Mouse (Mus musculus) forelimb bud, embryonic 11.5 days (tissue): ENCODE results near the gene Col4a3.

Experiments used
- DNase-seq: peaks from one replicate; pipeline ENCODE4 v3.0.0-alpha.2; 2012; ENCODE audit warnings: low read depth, low spot score

The Col4a3 gene

GRCm38 (mm10) chr1:82605856-82606255, 19.1 kb downstream of the Col4a3 start:
- no peak for DNase-seq

DNA sequence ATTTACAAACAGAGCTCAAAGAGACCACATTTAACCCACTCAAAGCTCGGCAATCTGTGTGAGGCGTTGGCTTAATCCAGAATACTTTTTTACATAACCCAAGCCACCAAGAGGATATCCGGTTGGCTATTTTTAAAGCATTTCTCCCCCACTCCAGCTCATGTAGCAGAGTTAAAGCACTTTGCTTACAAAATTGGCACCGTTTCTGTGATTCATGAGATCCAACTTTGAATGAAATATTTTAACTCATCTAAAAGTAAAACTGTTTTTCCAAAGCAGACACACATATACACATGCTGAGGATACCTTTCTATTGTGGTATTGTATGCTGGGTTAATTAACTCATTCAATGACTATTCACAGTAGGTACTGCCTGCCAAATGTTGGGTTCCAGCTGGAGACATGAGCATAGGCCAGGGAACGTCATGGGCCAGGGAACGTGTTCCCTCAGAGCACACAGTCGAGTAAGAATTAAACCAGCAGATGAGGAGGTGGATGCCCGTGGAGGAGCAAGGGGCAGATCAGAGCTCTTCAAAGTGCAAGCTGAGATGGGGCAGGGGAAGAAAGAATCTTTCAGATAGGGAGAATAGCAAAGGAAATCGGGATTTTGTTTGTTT, 22.0 kb downstream of the Col4a3 start:
- no peak for DNase-seq

- peak; percentile 13 for DNase-seq
Observed at GRCm38 (mm10) chr1:82612061-82612660, 25.4 kb downstream of the Col4a3 start.

- DNase-seq, result no peak
Observed at GRCm38 (mm10) chr1:82618001-82618400, 31.3 kb downstream of the Col4a3 start.

- DNase-seq, result no peak
Observed at GRCm38 (mm10) chr1:82618592-82618991, 31.9 kb downstream of the Col4a3 start.

DNA sequence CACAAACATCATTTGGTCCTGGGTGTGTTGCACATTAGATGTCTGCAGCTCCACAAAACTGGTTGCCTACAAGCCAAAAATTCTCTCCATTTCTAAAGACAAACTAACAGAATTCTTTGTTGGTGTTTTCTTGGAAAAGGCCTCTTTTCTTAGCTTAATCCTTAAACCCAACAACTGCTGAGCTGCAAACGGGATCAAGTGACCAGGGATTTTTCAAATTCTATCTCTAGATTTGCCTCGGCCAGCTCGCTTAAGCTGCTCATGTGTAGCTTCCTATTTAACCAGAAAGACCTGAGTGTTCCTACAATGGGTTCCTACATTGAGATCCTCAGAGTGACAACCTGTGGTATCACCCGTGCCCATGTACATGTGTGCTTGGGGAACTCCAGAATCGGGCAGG, 33.3 kb downstream of the Col4a3 start:
- no peak for DNase-seq

- no peak for DNase-seq
Observed at GRCm38 (mm10) chr1:82624934-82625333, 38.2 kb downstream of the Col4a3 start.

- DNase-seq, result no peak
Observed at GRCm38 (mm10) chr1:82625474-82625873, 38.8 kb downstream of the Col4a3 start.

DNA sequence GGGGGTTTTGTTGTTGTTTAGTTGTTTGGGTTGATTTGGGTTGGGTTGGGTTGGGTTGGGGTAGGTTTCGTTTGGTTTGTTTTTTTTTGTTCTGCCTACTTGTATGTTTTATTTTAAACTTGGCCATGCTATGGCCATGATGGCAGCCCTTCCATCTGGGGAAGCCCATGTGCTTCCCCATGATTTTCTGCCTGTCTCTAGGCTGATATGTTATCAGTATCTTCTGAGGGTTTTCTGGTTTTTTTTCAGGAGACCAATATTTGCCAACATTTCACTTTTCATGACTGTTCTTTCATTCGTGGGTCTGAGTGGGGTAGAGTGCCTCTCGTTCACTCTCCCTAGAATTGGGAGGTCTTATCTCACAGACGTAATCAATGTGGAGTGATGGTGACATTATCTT, 40.9 kb downstream of the Col4a3 start:
- no peak for DNase-seq

DNA sequence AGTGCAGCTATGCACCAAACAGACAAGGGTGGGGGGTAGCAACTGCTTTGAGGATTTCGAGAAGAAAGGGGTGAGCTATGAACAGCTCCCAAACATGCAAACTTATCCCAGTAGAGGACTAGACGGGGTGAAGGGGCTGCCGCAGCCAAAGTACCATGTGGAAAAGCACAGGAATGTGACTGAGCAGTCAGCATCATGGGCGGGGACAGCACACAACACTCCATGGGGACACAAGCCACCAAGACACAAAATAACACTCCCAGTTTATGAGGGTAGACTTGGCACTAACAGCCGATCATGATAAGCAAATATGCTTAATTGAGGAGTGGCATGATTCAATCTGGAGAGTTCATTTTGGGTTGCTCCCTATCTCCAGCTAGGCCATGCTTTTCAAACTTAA, 42.8 kb downstream of the Col4a3 start:
- DNase-seq, result no peak

DNA sequence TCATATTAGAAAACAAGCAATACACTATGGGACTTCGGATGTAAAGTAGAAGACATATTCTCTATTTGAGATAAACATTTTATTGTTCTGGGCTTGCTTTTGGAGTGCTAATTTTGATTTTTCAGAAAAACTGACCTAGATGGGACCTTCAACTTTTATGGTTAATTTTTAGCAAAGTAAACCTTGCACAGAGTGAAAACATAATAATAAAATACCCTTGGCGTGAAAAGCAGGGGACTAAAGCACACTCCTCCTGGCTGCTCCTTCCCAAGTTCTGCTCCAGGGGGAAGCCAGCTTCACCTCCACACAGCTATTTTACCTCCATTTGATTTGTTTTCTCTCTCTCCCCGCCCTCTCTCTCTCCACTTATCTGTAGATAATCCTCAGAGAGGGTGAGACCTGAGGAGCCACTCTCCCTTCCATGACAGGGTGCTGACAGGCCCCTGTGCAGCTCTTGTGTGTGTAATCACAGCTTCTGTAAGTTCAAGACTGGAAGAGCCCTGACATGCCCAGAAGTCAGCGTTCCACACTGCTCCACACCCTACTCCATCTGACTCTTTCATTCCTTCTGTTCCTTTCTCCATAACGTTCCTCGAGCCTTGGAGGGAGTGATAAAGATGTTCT, 44.6 kb downstream of the Col4a3 start:
- no peak for DNase-seq

DNA sequence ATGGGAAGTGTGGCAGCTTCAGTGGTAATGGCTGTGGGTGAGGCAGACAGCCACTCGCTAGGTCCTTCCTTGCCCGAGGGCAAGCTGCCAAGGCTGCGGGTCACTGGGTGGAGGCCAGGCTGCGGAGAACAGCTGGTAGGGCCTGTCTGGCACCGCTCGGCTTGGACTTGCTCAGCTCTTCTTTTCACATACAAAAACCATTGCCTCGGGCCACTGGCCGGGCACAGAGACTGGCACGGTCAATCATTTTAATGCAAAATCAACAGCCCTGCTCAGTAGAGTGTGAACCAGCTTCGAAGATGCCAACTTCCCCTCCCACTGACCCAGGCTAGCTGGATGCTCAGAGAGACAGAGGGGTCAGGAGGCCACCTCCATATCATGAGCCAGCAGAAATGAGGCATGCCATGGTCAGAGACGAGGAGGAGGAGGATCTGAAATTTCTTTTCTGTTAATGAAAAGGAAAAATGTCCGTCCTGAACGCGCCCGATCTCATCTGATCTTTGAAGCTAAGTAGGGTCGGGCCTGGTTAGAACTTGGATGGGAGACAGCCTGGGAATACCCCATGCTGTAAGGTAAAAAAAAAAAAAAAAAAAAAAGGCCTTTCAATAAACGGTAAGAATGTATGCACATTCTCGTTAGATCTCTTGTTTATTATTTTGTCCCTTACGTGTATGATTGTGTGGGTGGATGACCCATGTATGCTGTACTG, 48.0 kb downstream of the Col4a3 start:
- no peak for DNase-seq

GRCm38 (mm10) chr1:82635254-82635620, 48.5 kb downstream of the Col4a3 start:
- DNase-seq, result no peak

- no peak for DNase-seq
Observed at GRCm38 (mm10) chr1:82636321-82636720, 49.6 kb downstream of the Col4a3 start.

DNA sequence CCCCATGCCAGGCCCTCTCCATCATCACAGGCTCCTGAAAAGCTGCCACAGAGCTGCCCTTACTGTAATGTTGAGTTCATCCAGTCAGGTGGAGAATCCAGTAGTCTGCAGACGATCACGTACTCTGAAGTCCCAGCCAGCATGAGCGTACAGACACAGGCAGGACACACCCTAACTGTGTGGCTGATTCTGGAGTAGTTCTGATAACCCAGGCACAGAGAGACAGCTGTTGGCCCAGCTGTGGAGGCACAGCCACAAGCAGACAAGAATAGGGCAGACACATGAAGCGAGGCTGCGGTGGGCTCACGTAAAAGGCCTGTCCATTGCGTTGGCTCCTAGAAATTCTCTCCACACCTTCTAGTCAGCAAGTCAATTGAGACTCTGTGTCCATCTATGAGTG, 50.7 kb downstream of the Col4a3 start:
- DNase-seq, result no peak

DNA sequence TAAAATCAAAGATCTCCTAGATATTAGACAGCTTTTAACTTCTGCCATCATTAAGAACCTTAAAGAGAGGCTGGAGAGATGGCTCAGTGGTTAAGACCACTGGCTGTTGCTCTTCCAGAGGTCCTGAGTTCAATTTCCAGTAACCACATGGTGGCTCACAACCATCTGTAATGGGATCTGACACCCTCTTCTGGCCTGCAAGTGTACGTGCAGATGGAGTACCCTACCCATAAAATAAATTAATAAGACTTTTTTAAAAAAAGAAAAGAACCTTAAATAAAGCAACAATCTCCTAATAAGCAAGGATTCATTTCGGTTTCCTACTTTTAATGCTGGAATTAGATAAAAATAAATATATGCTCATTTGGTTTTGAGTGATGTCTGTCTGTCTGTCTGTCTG, 51.7 kb downstream of the Col4a3 start:
- no peak for DNase-seq

- DNase-seq, result peak; percentile 70
Observed at GRCm38 (mm10) chr1:82641316-82641987, 54.7 kb downstream of the Col4a3 start.

DNA sequence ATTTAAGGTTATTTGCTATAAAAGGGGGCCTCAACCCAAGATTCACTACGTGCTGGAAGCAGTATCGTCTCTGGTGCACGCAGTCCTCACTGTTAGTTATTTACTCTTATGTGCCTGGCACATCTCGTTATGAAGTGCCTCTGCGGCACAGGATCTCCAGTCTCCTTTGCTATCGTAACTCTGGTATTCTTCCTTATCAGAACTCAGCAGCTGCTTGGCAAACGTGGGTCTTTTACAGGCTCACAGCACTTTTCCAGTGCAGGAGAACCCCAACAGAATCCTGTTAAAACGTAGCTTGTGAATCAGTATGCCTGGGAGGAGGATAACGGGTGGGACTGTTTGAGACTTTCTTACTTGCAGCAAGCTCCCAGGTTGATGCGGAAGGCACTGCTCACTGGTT, 61.3 kb downstream of the Col4a3 start:
- DNase-seq, result no peak

DNA sequence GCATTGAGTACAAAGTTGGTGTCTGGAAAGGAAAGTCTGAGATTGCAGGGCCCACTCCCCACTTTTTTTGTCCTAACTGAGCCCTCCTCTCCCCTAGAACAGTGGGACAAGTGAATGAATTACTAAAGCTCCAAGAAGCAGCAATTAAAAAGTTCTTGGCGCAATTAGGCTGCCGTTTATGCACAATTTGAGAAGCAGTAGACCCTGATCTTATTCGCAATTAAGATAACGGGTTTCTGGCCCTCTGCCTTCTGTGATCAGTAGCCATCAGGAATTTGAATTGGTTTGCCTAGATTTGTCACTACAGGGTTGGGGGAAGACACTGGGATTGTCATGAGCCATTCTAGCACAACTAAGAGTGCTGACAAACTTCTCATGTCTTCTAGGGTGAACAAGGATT, 64.1 kb downstream of the Col4a3 start:
- no peak for DNase-seq

GRCm38 (mm10) chr1:82654046-82654445, 67.3 kb downstream of the Col4a3 start:
- no peak for DNase-seq

DNA sequence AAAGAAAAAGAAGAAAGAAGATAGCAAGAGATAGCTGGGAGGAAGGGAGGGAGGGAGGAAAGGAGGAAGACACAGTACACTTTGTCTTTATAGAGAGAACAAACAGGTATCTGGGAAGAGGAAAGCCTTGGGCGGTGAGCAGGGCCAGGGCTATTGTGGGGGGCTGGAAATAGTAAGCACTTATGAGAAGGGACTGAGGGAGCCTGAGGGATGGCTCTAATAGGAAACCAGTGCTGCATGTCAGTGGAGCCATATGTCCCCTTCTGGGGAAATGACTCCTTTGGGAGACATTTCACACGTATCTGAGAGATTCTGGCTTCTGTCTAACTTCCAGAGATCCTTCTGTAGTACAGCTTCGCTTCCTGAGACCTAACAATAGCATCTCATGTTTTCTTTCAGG, 69.7 kb downstream of the Col4a3 start:
- no peak for DNase-seq

DNA sequence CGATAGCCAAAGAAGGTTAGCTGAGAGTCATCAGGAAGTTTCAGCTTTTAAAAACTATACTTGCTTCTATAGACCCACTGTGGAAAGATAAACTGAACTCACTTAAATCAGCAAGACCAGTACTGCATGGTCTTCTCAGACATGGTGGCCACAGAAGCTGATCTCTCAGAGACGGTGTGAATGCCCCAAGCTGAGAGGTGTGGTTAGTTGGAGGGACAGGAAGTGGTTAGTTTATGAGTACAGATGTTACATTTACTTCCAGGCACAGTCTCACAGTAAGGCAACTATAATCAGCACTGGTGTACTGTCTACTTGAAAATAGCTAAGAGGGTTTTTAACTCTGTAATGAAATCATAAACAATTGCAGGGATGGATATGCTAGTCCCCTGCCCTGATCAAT, 75.5 kb downstream of the Col4a3 start:
- DNase-seq, result no peak
